Mouse (Mus musculus): ENCODE measurements around the gene Cstf1.

DNA sequence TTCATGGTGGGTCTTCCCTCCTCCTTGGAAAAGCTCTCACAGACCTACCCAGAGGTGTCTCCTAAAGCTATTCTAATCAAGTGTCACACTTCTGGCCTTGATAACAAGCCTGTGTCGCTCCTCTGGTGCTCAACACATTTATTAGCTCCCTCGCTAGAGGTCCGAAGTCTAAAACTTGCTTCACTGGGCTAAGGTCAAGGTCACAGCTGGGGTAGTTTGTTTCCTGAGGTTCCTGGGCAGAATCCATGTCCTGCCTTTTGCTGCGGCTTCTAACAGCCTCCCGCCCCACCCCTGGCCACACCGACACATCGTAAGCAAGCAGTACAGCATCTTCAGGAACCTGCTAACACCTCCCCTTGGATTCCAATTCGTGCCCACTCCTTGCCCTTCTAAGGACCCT lies 19.7 kb upstream of the Cstf1 start:
- TF ChIP-seq CTCF (IDR thresholded peaks at IDR 0.05; ENCODE audit: low read depth) (no peak), EP300 (optimal IDR thresholded peaks at IDR 0.05) (no peak)
